Mouse (Mus musculus): ENCODE data around the gene Snx27.

DNA sequence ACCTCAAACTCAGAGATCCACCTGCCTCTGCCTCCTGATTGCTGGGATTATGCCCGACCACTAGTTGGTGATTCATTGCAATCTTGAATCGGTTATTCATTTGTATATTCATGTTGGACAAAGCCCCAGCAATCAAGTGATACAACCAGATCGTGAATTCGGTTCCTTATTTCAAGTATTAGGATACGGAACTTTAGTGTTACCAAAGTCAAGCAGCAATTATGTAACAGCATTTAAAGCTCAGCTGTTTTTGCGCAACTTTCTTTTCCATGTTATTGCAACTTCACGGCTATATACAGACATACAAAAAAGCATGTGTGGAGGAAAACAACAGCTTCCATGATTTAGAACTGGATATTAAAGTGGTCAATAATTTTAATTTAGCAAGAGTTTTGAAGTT lies 428 bp upstream of the Snx27 start:
- TF ChIP-seq CTCF (IDR thresholded peaks at IDR 0.05; ENCODE audit: borderline replicate concordance, insufficient read depth, low read depth, low read length) (no peak), POLR2A (IDR thresholded peaks at IDR 0.05; ENCODE audit: borderline replicate concordance, insufficient read depth, low read length) (no peak)
